Mouse (Mus musculus) retina, postnatal 7 days (tissue): Measurements from ENCODE around the gene Mcpt2.
"Not testable (repeated sequence)": the region's sequence is repeated elsewhere in the genome, so short reads cannot be mapped to it uniquely, and the experiment has no call there.

Experiments
- DNase-seq: peaks from one replicate; pipeline ENCODE4 v3.0.0-alpha.2; 2012; ENCODE audit warnings: low read depth, low spot score

Gene Mcpt2

GRCm38 (mm10) chr14:56041792-56042191 lies at the start of gene Mcpt2:
Gene Mcpt2, plus strand, starts transcription at chr14:56042041.
- not testable (repeated sequence) for DNase-seq

DNA sequence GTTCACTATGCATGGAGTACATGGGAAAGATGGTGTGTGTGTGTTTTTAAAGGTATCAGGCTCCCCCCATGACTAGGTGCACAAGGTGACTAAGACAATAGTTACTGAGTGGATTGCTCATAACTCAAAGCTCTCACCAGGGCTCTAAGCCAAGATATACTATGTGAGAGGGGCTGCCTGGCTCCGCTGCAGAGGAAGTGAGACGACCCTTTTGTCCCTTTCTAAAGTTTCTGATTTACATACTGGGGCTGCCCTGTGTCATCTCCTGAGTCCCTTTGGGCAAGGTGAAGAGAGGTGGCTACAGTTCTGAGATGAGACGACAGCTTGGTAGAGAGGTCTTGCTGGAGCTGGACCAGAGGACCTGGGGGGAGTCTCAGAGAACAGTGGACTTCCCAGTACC lies 28.7 kb upstream of the Mcpt2 start:
- no peak for DNase-seq

DNA sequence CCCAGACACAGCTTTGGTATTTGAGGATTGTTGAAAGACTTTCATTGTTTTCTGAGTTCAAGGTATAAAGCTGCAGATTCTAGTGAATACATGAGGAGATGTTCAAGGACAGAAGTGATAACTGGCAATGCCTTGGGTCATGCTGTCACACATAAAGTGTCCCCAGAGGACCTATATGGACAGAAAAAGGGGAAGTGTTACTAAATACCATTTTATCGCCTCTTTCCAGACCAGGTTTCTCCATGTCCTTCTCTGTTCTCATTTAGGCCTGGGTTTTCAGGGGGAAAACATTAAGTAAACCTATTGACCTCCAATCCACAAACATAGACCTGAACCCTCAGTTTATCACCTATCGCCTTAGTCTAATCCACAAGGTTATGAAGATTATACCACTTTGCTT lies 27.9 kb upstream of the Mcpt2 start:
- DNase-seq = no peak

GRCm38 (mm10) chr14:56017671-56018070 lies 24.2 kb upstream of the Mcpt2 start, which contains the start of gene Mcpt1:
Gene Mcpt1, plus strand, starts transcription at chr14:56017971.
- not testable (repeated sequence) for DNase-seq

DNA sequence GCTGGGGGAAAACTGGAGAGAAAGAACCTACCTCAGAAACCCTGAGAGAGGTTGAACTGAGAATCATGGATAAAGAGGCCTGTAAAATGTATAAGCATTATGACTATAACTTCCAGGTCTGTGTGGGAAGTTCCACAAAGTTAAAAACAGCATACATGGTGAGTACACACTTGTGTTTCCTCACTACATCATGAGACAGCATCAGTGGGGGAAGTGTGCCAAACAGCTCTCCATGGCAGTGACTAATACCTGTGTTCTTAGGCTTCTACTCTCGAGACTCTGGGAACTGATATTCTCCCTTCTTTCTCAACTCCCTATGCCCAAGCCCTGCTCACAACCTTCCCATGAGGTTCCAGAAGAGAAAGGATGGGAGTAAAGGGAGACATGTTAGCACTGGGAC lies 22.4 kb upstream of the Mcpt2 start:
- no peak for DNase-seq

GRCm38 (mm10) chr14:56021305-56021704 lies 20.5 kb upstream of the Mcpt2 start:
- not testable (repeated sequence) for DNase-seq

- not testable (repeated sequence) for DNase-seq
Measured at GRCm38 (mm10) chr14:56030395-56030794, 11.4 kb upstream of the Mcpt2 start, which contains the start of gene Mcpt9. Gene Mcpt9, minus strand, starts transcription at chr14:56030495.

- DNase-seq = no peak
Measured at GRCm38 (mm10) chr14:56034433-56034832, 7.4 kb upstream of the Mcpt2 start.

GRCm38 (mm10) chr14:56055408-56055807 lies 13.6 kb downstream of the Mcpt2 start:
- DNase-seq = no peak

DNA sequence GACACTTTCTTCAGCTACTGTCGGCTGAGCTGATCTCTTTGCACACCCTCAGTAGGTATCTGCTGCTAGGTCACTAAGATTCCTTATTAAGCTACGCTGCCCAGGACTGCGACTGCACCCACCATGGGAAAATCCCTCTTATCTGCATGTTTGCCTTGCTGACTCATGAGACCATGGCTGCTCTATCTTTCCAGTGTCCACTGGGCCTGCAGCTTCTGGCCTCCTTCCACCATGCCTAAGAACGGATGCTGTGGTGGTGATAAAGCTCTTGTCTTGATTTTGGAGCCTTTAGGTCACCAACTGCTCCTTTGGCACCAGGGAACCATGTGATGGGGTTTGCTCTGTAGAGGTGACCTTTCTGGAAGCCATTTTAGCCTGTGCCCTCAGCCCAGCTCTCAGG lies 15.9 kb downstream of the Mcpt2 start:
- no peak for DNase-seq

DNA sequence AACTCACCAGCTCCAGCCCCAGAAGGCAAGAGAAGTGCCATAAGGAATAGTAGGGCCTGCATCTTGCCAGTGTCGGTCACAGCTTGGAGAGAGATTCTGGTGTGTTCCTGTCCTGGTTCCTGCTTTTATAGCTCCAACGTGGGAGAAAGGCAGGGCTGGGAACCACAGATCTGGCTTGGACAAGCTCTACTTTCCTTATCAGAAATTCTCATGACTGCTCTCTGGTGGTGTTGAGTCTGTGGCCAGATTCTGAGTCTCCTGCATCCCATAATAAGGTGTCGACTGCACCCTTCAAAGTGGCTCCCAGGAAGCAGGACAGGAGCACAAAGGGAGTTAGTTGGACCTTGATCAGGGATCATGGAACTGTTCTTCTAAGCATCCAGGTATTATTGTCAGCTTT lies 20.4 kb downstream of the Mcpt2 start, which contains the start of gene Mcpt4:
TSS of gene Mcpt4 (minus strand) at position 101 of the 400 bp plus-strand sequence.
- not testable (repeated sequence) for DNase-seq

- DNase-seq = no peak
Measured at GRCm38 (mm10) chr14:56082016-56082415, 40.2 kb downstream of the Mcpt2 start.

DNA sequence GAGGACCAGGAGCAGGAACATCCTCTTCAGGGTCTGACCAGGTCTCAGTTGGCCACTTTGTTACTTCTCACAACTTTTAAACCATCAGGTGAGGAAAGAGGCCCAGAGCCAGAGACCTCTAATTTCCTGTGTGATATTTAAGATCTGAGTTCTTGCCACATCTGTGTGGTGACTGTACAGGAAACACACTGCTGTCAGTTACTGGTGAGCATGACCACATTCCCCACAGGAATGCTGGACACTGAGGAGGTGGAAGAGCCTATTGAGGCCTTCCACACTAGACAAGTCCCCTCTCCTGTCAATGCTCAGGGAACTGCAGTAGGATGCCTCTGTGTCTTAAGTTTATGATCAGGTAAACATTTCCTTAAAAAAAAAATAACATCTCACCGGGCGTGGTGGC lies 43.3 kb downstream of the Mcpt2 start, which contains the start of gene Mcpt8:
TSS of gene Mcpt8 (minus strand) at position 107 of the 400 bp plus-strand sequence.
- DNase-seq = no peak

GRCm38 (mm10) chr14:56086711-56087110 lies 44.9 kb downstream of the Mcpt2 start:
- DNase-seq = no peak

DNA sequence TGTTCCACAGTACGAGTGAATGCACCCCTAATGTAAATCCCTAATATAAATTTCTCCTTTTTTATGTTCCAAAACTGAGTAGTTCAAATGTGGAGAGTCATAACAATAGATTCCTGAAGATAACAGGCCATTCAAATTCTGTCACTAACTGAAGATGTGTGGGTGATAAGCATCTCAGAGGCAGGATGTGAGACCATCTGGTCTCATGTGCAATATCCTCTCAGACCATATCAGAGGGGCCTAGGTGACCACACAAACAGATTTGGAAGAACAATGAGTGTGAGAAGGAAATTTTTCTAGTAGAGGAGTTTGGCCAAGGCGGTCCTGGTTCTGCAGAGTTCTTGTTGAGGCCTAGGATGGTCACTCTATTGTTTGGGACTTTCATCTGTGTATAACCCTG lies 51.5 kb downstream of the Mcpt2 start:
- no peak for DNase-seq
